Mouse (Mus musculus) liver, postnatal 0 days (tissue): ENCODE measurements around the gene Gm3476.
"Not testable (repeated sequence)": the region's sequence is repeated elsewhere in the genome, so short reads cannot be mapped to it uniquely, and the experiment has no call there.

Experiments used
- CTCF ChIP-seq: sonication (generic); IDR thresholded peaks from 2 replicates; pipeline ENCODE4 v1.5.1; 2016; ENCODE audit warnings: antibody characterized with exemption, low read depth
- EP300 ChIP-seq: IDR thresholded peaks from 2 replicates; pipeline ENCODE4 v1.6.1; 2016; ENCODE audit warnings: antibody characterized with exemption, low read depth, mild to moderate bottlenecking

DNA sequence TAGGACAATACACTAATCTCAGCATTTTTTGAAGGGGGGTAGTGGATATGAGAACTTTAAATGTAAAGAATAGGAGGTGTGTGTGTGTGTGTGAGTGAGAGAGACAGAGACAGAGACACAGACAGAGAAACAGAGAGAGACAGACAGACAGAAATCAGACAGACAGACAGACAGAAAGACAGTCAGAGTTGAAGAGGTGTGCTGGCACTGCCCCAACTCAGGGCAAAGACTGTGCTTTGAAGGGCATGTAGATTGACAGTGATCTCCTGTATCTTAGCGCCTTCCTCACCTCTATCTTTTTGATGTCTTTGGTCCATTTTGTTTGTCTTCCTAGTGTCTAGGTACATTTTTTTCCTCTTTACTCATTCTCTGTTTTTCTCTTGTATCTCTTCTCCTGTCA lies 35.5 kb upstream of the Gm3476 start:
- TF ChIP-seq CTCF, EP300: not testable (repeated sequence)
